Mouse (Mus musculus) lung, adult 2 months (tissue): ENCODE results near the gene 2210011C24Rik.

Experiments used
- CTCF ChIP-seq: fragments of 200-500 bp; IDR thresholded peaks from 2 replicates; pipeline ENCODE4 v1.5.1; 2011; ENCODE audit warnings: mild to moderate bottlenecking, low read length, control low read depth; ENCODE audit not compliant: insufficient read depth
- POLR2A ChIP-seq: fragments of 200-500 bp; IDR thresholded peaks from 2 replicates; pipeline ENCODE4 v1.6.1; 2011; ENCODE audit warnings: low read depth, mild to moderate bottlenecking, control low read depth, low read length, borderline replicate concordance; ENCODE audit errors: extremely low read depth

DNA sequence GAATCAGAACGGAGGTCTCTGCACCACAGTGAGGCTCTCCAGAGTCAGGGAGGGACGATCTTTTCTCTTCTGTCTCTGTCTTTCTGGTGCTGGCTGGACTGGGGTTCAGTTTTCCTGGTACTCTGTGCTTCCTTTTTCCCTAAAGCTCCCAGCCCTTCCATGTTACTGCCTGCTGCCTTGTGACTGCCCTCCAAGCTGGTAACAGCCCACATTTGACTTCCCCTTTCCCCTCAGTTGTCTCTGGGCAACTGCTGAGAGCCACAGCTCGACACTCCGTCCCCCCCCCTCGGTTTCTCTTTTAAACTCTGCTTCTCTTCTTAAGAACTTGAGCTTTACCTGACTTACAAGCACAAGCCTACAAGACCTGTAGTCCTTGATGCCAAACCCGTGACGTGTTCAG is 22.7 kb downstream of the 2210011C24Rik start:
- TF ChIP-seq CTCF, result no peak
- TF ChIP-seq POLR2A, result no peak
